Mouse (Mus musculus) spleen, adult 2 months (tissue): Measurements from ENCODE around the gene Ms4a14. TPM values are rescaled to one million over a fixed set of nuclear protein-coding genes. Genes with fewer than 3 reads are reported as not detected.
"Not testable (repeated sequence)": the region's sequence is repeated elsewhere in the genome, so short reads cannot be mapped to it uniquely, and the experiment has no call there.

Source experiments
- DNase-seq, 2 experiments: peaks; one replicate each; pipeline versions ENCODE4 v3.0.0 to v3.0.0-alpha.2; 2012 to 2021; ENCODE audit warnings: low spot score in 2 of 2, low read depth in 1 of 2
- H3K27ac ChIP-seq: fragments of 200-500 bp; 2 replicates; pipeline ENCODE4 v1.5.1; 2012; ENCODE audit warnings: low read length, inconsistent platforms; ENCODE audit not compliant: insufficient read depth
- H3K27me3 ChIP-seq: fragments of 200-500 bp; 2 replicates; pipeline ENCODE4 v1.6.1; 2012; ENCODE audit warnings: mild to moderate bottlenecking, moderate library complexity, low read length, inconsistent platforms; ENCODE audit not compliant: control insufficient read depth, insufficient read depth
- H3K36me3 ChIP-seq: fragments of 200-500 bp; 2 replicates; pipeline ENCODE4 v1.6.1; 2012; ENCODE audit warnings: mild to moderate bottlenecking, low read length, inconsistent platforms; ENCODE audit not compliant: control insufficient read depth, insufficient read depth
- H3K4me1 ChIP-seq: fragments of 200-500 bp; 2 replicates; pipeline ENCODE4 v1.6.1; 2011; ENCODE audit warnings: inconsistent platforms; ENCODE audit not compliant: control insufficient read depth, insufficient read depth, insufficient read length
- H3K4me3 ChIP-seq: fragments of 200-500 bp; 2 replicates; pipeline ENCODE4 v1.5.1; 2011; ENCODE audit warnings: mild to moderate bottlenecking, inconsistent platforms; ENCODE audit not compliant: insufficient read depth, insufficient read length; ENCODE audit errors: extremely low read depth
- CTCF ChIP-seq: fragments of 200-500 bp; IDR thresholded peaks from 2 replicates; pipeline ENCODE4 v1.5.1; 2011; ENCODE audit warnings: mild to moderate bottlenecking, inconsistent platforms; ENCODE audit not compliant: insufficient read depth, insufficient read length, insufficient replicate concordance; ENCODE audit errors: extremely low read depth
- POLR2A ChIP-seq: fragments of 200-500 bp; IDR thresholded peaks from 2 replicates; pipeline ENCODE4 v1.6.1; 2011; ENCODE audit warnings: low read depth, low read length, inconsistent platforms
- WGBS: fragments of 180-500 bp; shearing (Covaris S2); methylation state at CpG from one replicate; pipeline ENCODE4 v1.1.7; 2018; 5-methylcytosine and 5-hydroxymethylcytosine counted together
- polyA plus RNA-seq: library from polyadenylated mRNA; depleted of rRNA; stranded (reverse); fragments of >200 nt; gene quantifications from 2 replicates; pipeline ENCODE4 v1.2.3, GENCODE M21; 2012; rRNA removed

Ms4a14 gene
- polyA plus RNA-seq, 1 experiment, result 0.48 TPM

- Histone ChIP-seq H3K4me3 (peak overlapping the region; percentile 71), H3K27me3 (no peaks in the 10 kb centered on the region), H3K4me1 (peaks cover 11% of the 10 kb centered on the region; the same call in 1 of the 2 replicates), H3K27ac (peak overlapping the region; percentile 94), H3K36me3 (peaks cover 11% of the 10 kb centered on the region; the same call in 1 of the 2 replicates)
- WGBS, result 16% methylated on average over 3 of the region's 3 CpGs
- DNase-seq, result no peak
- no peak for TF ChIP-seq CTCF
- TF ChIP-seq POLR2A, result no peak; the same call in 1 of the 2 replicates
Measured at GRCm38 (mm10) chr19:11263549-11263948, 50.7 kb downstream of the Ms4a14 start.

- 41% methylated on average over 4 of the region's 4 CpGs for WGBS
- Histone ChIP-seq H3K4me3 (peak overlapping the region; percentile 50), H3K36me3 (peaks cover 17% of the 10 kb centered on the region), H3K27ac (peak overlapping the region; percentile 72)
- H3K27me3 ChIP-seq, DNase-seq, H3K4me1 ChIP-seq: not testable (repeated sequence)
Measured at GRCm38 (mm10) chr19:11262932-11263331, 51.3 kb downstream of the Ms4a14 start.

- H3K27ac ChIP-seq, result no peak overlapping the region
- no peak for DNase-seq
- 8% methylated on average over 2 of the region's 2 CpGs for WGBS
Measured at GRCm38 (mm10) chr19:11261522-11261921, 52.7 kb downstream of the Ms4a14 start.

More at GRCm38 (mm10) chr19:11261522-11261921, 52.7 kb downstream of the Ms4a14 start:
- no peak overlapping the region; the same call in 1 of the 2 replicates for H3K4me3 ChIP-seq
- H3K27me3 ChIP-seq, result no peaks in the 10 kb centered on the region
- H3K36me3 ChIP-seq, result peaks cover 22% of the 10 kb centered on the region
- peaks cover 2% of the 10 kb centered on the region; the same call in 1 of the 2 replicates for H3K4me1 ChIP-seq
- TF ChIP-seq CTCF (no peak), POLR2A (no peak)

Other genes with a start within 250 kb of the Ms4a14 start
- gene Ms4a8a, start 233.4 kb downstream of the Ms4a14 start, polyA plus RNA-seq, result 2.1 and 2.6 TPM in 2 replicates
- not detected in 2 replicates for gene 1700017D01Rik, start 183.6 kb downstream of the Ms4a14 start, polyA plus RNA-seq
- not detected in 2 replicates for gene 1700025F22Rik, start 149.1 kb downstream of the Ms4a14 start, polyA plus RNA-seq
- gene Ms4a13, start 117.7 kb downstream of the Ms4a14 start, polyA plus RNA-seq, result not detected in 2 replicates
- gene Ms4a12, start 82.0 kb downstream of the Ms4a14 start, polyA plus RNA-seq, result not detected in 2 replicates
- 28.9 and 38.4 TPM in 2 replicates for gene Ms4a1, start 48.2 kb downstream of the Ms4a14 start, polyA plus RNA-seq
- gene Ms4a5, start 30.6 kb downstream of the Ms4a14 start, polyA plus RNA-seq, result not detected in 2 replicates
- gene Ms4a7, start 21.7 kb upstream of the Ms4a14 start, polyA plus RNA-seq, result 2.1 and 7.5 TPM in 2 replicates
- gene Ms4a4a, start 61.1 kb upstream of the Ms4a14 start, polyA plus RNA-seq, result 0.45 and 0.83 TPM in 2 replicates
- gene Ms4a4c, start 90.3 kb upstream of the Ms4a14 start, polyA plus RNA-seq, result 8.5 and 9.4 TPM in 2 replicates
- 44.9 and 62.0 TPM in 2 replicates for gene Ms4a4b, start 129.1 kb upstream of the Ms4a14 start, polyA plus RNA-seq
- 8.9 and 12.2 TPM in 2 replicates for gene Ms4a6c, start 154.9 kb upstream of the Ms4a14 start, polyA plus RNA-seq
- 35.9 and 38.1 TPM in 2 replicates for gene Gm8369, start 171.5 kb upstream of the Ms4a14 start, polyA plus RNA-seq
- 27.9 and 34.8 TPM in 2 replicates for gene Ms4a6b, start 202.1 kb upstream of the Ms4a14 start, polyA plus RNA-seq
- gene Ms4a4d, start 222.3 kb upstream of the Ms4a14 start, polyA plus RNA-seq, result 8.6 and 10.2 TPM in 2 replicates